Mouse (Mus musculus): ENCODE data around the gene Nt5dc1. TPM values are rescaled to one million over a fixed set of nuclear protein-coding genes. Genes with fewer than 3 reads are reported as not detected.
"Not testable (repeated sequence)": the region's sequence is repeated elsewhere in the genome, so short reads cannot be mapped to it uniquely, and the experiment has no call there.

The Nt5dc1 gene
- total RNA-seq, 2 experiments from 2014 or later = 16.7 to 25.1 TPM

GRCm38 (mm10) chr10:34316571-34317216 is 101.7 kb downstream of the Nt5dc1 start:
- DNase-seq = peak in 1 of 2 experiments; percentile 3

- no peak for DNase-seq
Observed at GRCm38 (mm10) chr10:34312536-34312935, 105.8 kb downstream of the Nt5dc1 start.

GRCm38 (mm10) chr10:34309915-34310685 is 108.3 kb downstream of the Nt5dc1 start:
- no peak for DNase-seq

GRCm38 (mm10) chr10:34307070-34307469 is 111.3 kb downstream of the Nt5dc1 start:
- DNase-seq = no peak

- DNase-seq = no peak
Observed at GRCm38 (mm10) chr10:34300368-34300767, 118.0 kb downstream of the Nt5dc1 start.

GRCm38 (mm10) chr10:34297980-34298753 is 120.2 kb downstream of the Nt5dc1 start:
- DNase-seq = peak in 1 of 2 experiments; percentile 7

- DNase-seq = peak; percentile 92 to 94
Observed at GRCm38 (mm10) chr10:34297299-34297979, 120.9 kb downstream of the Nt5dc1 start, which contains the start of gene Tspyl4. TSS of gene Tspyl4 (plus strand) at chr10:34297442.

- DNase-seq = no peak
Observed at GRCm38 (mm10) chr10:34296911-34297298, 121.4 kb downstream of the Nt5dc1 start.

- peak; percentile 63 to 72 for DNase-seq
Observed at GRCm38 (mm10) chr10:34282420-34283238, 135.7 kb downstream of the Nt5dc1 start.

GRCm38 (mm10) chr10:34281962-34282388 is 136.4 kb downstream of the Nt5dc1 start, which contains the start of gene Tspyl1:
TSS of gene Tspyl1 (plus strand) at chr10:34282190.
- DNase-seq = peak; percentile 98

GRCm38 (mm10) chr10:34281211-34281961 is 137.0 kb downstream of the Nt5dc1 start:
- no peak for DNase-seq

GRCm38 (mm10) chr10:34280591-34281175 is 137.7 kb downstream of the Nt5dc1 start:
- peak; percentile 22 to 43 for DNase-seq

GRCm38 (mm10) chr10:34271681-34272080 is 146.7 kb downstream of the Nt5dc1 start:
- peak; percentile 23 to 30 for DNase-seq

- no peak for DNase-seq
Observed at GRCm38 (mm10) chr10:34267312-34268070, 150.9 kb downstream of the Nt5dc1 start.

GRCm38 (mm10) chr10:34265106-34265505 is 153.2 kb downstream of the Nt5dc1 start:
- no peak for DNase-seq

- not testable (repeated sequence) for DNase-seq
Observed at GRCm38 (mm10) chr10:34252833-34253232, 165.5 kb downstream of the Nt5dc1 start.

GRCm38 (mm10) chr10:34249594-34249993 is 168.8 kb downstream of the Nt5dc1 start:
- no peak for DNase-seq

- no peak for DNase-seq
Observed at GRCm38 (mm10) chr10:34247757-34248156, 170.6 kb downstream of the Nt5dc1 start.

GRCm38 (mm10) chr10:34246106-34246505 is 172.2 kb downstream of the Nt5dc1 start:
- DNase-seq = peak in 1 of 2 experiments; percentile 8
